Mouse (Mus musculus): ENCODE data around the gene Tjap1.
A peak's percentile ranks its signal among the peaks of the same experiment; 100 is the strongest.

Gene Tjap1

DNA sequence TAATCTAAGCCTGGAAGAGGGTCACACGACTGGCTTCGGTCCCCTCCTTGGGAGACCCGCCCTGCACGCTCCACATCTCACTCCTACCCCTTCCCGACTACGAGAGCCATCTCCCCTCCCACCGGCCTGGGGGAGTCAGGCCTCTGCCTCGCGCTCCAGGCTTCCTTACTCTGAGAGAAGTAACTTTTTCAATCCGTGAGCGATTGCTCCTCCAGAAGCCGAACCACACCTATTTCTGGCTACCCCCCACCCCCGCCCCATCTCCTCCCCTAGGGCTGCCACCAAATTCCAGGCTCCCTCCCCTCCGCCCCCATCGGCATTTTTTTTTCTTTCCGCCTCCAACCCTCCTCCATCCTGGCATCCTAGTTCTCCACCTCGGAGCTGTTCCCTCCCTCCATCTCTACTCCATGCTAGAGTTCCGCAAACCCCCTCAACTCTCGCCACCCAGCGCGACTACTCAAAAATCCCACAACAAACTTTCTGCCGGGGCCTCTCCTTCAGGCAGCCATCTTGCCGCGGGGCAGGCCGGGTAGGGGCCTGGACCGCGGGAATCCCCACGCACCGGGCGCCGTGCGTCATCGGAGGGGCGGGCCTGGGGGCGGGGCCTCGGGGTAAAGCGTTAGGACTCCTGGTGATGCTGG is at the start of gene Tjap1:
Gene Tjap1, minus strand, starts transcription at position 544 of the 641 bp plus-strand sequence.
- DNase-seq (ENCODE audit: low spot score) = peak; percentile 82

DNA sequence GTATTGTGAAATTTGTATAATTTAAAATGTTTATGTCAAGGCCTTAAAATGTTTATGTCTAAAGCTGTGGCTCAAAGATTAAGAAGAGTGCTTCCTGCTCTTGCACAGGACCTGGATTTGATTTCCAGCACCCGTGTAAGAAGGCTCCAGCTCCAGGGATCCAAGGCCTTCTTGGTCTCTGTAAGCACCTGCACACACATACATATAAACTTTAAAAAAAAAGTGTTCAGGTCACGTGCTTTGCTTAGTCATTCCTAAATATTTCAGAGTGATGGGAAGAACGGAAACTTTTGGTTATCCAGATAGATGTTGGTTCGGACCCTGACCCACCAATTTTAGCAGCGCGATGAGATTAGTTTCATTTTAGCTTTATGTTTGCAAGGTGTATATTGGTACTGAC is 45.9 kb upstream of the Tjap1 start:
- DNase-seq (ENCODE audit: low spot score) = no peak

DNA sequence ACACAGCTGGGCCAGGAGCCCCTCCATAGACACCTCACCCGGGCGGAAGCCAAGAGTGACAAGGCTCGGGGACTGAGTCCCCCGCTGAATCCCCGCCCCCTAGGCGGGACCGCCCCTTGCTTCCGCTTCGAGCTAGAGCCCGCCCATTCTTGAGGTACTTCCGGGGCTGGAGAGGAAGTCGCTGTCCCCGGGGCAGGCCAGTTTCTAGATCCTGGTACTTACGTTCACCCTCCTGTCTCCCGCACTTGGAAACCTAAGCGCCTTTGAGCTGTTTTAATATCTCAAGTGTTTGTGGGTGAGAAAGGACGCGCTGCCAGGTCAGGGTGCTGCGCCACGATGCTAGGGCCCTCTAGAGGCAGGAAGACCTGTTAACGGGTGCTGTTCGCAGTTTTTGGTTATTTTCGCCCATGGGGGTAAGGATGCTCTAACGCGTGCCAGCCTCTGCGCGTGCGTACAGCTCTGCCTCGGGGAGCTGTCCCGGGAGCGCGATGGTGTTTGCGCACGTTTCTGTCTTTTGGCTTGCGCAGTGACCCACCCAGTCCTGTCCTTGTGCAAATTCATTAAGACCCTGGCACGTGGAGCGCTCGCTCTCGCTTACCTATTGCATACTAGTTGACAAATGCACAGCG is 45.2 kb upstream of the Tjap1 start, which contains the start of gene Abcc10:
Gene Abcc10, minus strand, starts transcription at position 447 of the 629 bp plus-strand sequence.
- peak; percentile 89 for DNase-seq (ENCODE audit: low spot score)

GRCm38 (mm10) chr17:46327413-46327905 is 44.6 kb upstream of the Tjap1 start:
- DNase-seq (ENCODE audit: low spot score) = no peak

DNA sequence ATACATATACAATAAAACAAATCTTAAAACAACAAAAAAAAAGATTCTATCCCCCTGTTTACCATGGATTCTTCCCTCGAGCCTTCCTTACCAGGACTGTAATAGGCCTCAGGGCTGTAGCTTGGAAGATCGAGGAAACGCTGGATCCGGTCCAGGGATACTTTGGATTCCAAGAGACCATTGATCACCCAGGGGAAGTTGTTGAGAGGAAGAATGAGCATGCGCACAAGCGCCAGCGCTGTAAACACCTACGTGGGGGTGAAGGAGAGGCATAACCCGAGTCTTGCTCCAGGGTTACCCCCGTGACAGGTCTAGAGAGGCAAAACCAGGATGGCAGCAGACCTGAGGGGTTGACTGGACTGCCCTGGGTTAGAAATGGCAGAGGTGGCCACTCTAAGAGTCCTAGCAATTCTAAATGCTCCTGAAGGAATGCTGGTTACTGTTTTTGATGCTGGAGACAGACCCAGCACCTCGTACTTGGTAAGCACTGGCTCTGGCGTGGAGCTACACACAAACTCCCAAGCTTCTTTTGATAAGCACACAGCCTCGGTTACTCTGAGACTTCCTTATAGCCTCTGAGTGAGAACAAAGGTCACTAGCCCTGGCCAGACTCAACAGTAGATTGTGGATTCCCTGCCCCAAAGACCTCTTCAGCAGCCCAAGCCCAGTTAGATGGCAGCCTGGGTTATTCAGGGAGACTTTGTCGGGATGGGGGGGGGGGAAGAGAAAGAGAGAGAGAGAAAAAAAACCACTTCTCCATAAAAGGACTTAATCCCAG is 39.4 kb upstream of the Tjap1 start:
- DNase-seq (ENCODE audit: low spot score) = no peak

DNA sequence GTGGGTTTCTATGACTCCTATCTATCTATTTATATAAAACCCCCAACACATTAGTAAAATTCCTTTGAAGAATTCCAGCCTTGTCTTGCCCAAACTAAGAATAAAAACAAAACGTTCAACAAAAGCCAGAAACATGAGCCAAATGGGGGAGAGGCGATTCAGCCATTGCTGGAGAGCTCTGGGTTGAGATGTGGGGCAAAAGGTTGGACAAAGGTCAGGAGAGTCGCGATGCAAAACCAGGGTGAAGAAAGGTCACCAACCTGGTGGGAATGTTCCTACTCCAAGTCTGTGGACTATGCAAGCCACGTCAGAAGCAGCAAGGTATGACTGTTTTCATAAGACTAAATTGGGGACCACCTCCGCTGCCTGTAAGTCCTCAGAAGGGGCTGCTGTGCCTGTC is 37.7 kb upstream of the Tjap1 start:
- DNase-seq (ENCODE audit: low spot score) = no peak

DNA sequence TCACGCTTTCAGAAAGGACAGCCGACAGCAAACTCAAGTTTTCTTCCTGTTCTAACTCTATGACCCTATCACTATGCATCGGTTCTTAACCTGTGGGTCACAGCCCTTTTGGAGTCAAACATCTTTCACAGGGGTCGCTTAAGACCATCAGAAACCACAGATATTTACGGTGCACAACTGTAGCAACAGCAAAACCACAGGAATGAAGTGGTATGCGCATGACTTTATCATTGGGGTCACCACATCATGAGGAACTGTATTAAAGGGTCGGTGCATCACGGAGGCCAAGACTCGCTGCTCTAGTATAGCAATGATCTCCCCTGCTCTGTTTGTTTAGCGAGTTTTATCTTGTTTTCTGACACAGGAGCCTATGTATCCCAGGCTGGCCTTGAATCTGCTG is 33.0 kb upstream of the Tjap1 start:
- no peak for DNase-seq (ENCODE audit: low spot score)

GRCm38 (mm10) chr17:46313135-46313715 is 30.4 kb upstream of the Tjap1 start:
- no peak for DNase-seq (ENCODE audit: low spot score)

DNA sequence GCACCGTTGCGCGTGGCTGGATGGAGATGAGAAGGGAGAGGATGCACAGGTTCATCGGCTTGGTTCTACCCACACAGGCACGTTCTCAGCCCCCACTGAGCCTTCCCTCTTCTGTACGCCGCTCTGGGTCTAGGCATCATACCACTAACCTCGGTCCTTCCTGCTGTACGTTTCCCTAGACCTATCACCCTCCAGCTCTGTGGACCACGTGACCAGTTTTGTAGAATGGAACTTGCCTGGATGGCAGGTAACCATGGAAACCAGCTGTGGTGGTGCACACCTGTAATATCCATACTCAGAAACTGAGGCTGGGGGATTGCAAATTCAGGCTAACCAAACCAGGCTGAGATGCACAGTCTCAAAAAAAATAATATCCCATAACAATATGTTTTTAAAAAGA is 27.7 kb upstream of the Tjap1 start:
- no peak for DNase-seq (ENCODE audit: low spot score)

DNA sequence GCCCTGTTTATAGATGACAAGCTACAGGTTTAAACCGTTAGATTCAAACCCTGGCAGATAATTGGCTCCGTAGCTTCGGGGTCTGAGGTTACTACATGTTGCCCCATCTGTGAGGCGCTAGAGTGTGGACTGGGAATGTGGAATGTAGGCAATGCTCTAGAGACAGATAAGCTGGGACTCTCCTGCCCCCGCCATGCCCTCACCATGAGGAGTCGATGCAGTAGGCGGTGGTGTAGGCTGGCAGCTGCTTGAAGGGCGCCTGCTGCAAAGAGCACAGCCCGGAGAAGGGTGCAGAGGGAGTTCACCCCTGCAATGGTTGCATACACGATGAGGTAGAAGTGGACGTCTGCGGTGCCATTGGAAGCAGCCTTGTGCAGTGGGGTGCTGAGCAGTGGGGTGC is 27.0 kb upstream of the Tjap1 start:
- no peak for DNase-seq (ENCODE audit: low spot score)

GRCm38 (mm10) chr17:46306956-46307355 is 24.1 kb upstream of the Tjap1 start:
- DNase-seq (ENCODE audit: low spot score) = no peak

DNA sequence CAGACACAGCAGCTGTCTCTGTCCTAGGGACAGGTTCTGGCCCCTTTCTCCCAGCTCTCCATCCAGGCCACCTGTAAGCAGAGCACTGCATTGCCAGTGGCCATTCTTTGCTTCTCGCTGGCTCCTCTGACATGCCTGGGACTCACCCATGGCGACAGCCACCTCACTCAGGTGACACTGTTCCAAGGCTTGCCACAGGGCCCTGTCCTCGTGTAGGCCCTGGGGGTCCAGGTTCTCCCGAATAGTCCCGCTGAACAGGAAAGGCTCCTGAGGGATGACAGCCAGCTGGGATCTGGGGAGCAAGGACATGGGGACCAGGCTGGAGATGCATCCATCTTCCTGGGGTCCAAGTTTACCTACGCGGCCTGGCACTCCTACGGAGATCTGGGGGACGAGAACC is 21.4 kb upstream of the Tjap1 start:
- DNase-seq (ENCODE audit: low spot score) = no peak

GRCm38 (mm10) chr17:46301892-46302291 is 19.1 kb upstream of the Tjap1 start:
- DNase-seq (ENCODE audit: low spot score) = no peak

GRCm38 (mm10) chr17:46298220-46298913 is 15.5 kb upstream of the Tjap1 start:
- DNase-seq (ENCODE audit: low spot score) = peak; percentile 74

- no peak for DNase-seq (ENCODE audit: low spot score)
Measured at GRCm38 (mm10) chr17:46297364-46298219, 14.8 kb upstream of the Tjap1 start, which contains the start of gene Dlk2. Dlk2 (plus strand) TSS chr17:46297421.

DNA sequence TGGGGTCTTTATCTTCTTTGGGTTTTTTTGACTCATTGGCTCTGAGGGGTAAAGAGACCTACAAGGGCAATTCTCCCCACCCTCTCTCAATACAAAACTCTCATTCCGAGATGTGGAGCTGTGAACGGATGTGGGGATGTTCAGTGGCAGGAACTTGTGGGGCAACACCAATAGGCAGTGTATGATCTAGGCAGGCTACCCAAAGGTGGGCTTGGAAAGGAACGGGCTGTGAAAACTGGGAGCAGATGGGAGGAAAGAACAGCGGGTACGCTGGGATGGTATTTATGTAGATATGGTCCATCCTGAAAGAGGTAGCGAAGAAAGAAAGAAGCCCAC is 14.2 kb upstream of the Tjap1 start:
- no peak for DNase-seq (ENCODE audit: low spot score)

DNA sequence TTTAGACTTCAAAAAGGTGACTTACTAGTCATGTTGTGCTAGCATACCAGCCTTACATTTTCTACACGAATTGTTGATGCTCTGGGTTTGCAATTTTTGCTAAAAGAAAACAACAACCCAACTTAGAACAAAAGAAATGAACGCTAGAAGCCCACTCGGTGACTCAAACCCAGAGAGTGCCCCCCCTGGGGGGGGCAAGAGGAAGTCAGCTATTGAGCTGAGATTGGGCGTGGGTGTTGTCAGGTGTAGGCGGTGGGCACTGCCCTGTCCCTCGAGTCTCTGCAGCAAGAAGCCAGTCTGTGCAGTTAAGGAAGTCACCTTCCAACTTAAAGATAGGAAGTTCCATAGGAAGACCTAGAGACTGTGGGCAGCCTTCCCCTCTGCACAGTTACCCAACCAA is 13.8 kb upstream of the Tjap1 start:
- no peak for DNase-seq (ENCODE audit: low spot score)

DNA sequence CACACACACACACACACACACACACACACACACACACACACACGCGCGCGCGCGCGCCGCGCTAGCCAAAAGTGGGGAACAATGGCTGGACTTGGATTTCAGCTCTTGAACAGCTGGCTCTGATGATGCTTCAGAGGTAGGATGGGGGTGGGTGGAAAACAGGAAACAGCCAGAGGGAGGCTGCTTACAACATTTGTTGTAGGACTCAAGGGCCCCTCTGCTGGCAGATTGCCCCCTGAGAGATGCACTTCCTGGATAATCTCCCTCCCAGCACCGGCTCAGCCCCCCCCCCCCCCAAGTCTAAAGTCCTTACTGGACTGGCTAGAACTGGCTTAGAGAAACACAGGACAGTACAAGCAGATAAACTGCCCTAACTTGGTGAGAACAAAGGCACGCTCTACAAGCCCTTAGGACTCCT is 4.9 kb upstream of the Tjap1 start:
- DNase-seq (ENCODE audit: low spot score) = peak; percentile 47

DNA sequence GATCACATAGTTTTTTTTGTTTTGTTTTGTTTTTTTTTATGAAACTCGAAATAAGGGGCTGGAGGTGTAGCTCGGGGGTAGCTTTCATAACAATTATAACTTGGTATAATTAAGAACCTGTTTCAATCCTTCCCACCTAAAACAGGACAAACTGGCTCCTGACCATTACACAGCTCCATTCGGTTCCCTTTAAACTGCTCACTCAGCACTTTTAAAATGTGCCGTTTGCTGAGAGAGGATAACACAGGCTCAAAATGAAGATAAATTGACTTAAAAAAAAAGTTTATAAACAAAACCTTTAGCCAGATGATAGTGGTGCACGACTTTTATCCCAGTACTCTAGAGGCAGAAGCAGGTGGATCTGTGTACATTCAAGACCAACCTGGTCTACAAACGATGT is 2.6 kb upstream of the Tjap1 start:
- no peak for DNase-seq (ENCODE audit: low spot score)

DNA sequence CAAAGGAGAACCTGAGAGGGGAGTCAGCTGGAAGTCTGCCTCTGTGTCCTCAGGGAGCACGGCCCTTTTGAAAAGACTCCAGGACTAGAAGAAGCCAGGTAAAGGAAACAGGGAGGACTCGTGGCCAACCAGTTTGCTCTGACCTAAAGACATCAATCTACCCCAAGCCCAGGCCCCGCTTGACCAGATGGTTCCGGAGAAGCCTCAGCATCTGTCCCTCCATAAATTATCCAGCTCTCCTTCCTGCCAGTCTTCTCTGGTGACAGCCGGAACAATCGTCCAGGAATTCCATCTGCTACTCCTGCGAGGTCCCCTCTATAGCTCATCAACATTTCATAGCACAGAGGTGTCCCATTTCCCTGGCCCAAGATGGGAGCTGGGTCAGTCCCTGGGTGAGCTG is 1.8 kb upstream of the Tjap1 start:
- no peak for DNase-seq (ENCODE audit: low spot score)

GRCm38 (mm10) chr17:46283911-46284310 is 1.1 kb upstream of the Tjap1 start:
- no peak for DNase-seq (ENCODE audit: low spot score)

All from ovary, postnatal 14 days (tissue).